Mouse (Mus musculus) ES-Bruce4 (cell line): ENCODE measurements at regions not wholly inside any gene's neighbourhood (a gene's known extent, or its start where the extent isn't known, plus 50 kb on each side); places are given as distances from the start of the nearest gene placed in this dataset.

ENCODE experiments used
- CTCF ChIP-seq: IDR thresholded peaks from one replicate; pipeline ENCODE4 v1.8.1; 2011; ENCODE audit warnings: low read depth, low read length
- EP300 ChIP-seq: IDR thresholded peaks from 2 replicates; pipeline ENCODE4 v1.6.1; 2011; ENCODE audit warnings: low read depth, low read length; ENCODE audit not compliant: insufficient read depth
- POLR2A ChIP-seq: IDR thresholded peaks from one replicate; pipeline ENCODE4 v1.8.1; 2011; ENCODE audit warnings: low read length; ENCODE audit not compliant: insufficient read depth

DNA sequence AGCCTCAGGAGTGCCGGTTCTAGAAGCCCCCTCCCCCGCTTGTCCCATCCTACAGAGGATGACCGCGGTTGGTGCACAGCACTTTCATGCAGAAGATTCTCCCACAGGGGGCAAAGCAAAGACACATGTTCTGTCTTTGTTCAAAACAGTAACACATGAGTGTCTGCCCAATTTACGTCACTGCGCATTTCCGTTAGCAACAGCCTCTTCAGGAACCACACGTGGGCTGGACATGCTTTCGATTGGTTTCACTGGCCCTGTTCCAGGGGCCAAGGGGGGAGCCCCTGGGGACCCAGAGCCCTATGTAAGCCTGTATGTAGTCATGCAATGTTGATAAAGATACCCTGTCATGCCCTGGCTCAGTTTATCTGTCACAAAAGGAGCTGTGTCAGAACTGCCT, 116.2 kb upstream of the Twist2 start:
- TF ChIP-seq CTCF (no peak), POLR2A (no peak), EP300 (no peak)
